Mouse (Mus musculus): ENCODE results near the gene Sltm.
"Not testable (repeated sequence)": the region's sequence is repeated elsewhere in the genome, so short reads cannot be mapped to it uniquely, and the experiment has no call there.

Gene Sltm

DNA sequence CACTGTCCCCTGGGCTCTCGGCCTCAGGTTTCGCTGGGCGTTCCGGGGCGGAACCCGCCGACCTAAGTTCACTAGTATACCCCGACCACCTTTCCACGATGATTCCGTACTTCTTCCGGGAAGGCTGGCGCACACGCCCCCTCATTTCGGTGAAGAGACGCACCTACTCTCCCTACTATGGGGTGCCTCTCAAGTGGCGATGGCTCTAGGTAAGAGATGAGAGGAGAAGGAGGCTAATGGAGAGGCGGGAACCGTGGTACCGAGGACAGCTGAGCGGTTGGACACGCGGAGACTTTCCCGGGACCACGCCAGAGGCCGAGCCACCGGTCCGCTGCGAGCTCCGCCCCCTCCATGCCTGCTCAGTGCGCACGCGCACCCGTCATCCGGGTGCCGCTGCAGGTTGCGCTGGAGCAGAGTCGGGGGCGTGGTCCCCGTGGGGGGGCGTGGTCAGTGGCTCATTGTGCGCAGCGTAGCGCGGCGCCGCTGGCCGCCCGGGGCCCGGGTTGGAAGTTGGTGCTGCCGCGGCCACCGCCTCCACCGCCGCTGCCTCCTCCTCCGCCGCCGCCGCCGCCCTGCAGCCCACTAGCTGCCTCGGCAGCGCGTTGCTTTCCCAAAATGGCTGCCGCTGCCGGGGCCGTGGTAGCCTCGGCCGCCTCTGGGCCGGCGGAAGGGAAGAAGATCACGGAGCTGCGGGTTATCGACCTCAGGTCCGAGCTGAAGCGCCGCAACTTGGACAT is at the start of gene Sltm:
Sltm (plus strand) TSS at position 450 of the 737 bp plus-strand sequence.
- DNase-seq (ENCODE audit: low read depth), result peak; percentile 96

DNA sequence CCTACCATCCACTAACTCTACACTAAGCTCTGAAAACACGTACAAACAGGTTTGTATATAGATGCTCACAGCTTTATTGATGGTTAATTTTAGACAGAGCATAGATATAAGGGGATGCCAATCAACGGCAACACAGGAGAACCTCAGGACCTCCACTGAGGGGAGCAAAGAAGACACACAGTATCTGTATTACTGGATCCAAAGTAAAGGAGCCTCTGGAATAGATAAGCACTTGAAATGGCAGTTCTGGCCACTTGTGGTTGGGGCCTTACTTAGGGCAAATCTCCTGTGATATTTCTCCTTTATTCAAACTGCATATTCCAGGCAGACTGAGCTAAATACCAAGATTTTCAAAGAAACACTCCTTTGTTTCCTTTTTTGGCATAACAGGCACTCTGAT is 49.5 kb upstream of the Sltm start:
- DNase-seq (ENCODE audit: low read depth), result no peak

DNA sequence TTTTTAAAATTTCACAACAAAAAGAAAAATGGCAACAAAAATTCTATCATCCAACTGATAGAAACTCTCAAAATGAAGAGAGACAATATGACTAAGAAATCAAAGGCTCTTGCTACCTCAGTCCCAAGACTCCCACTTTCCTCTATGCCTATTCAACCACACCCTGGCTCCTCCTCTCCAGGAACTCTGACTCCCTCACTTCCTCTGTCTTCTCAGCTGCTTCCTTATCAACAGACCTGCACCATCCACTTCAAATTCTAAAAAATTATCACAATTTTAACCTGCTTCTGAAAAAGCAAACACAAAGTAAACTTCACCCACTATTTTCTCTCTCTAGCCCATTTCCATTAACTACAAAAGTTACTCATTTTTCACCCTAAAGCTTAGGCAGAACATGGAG is 45.6 kb upstream of the Sltm start:
- DNase-seq (ENCODE audit: low read depth), result peak; percentile 53

DNA sequence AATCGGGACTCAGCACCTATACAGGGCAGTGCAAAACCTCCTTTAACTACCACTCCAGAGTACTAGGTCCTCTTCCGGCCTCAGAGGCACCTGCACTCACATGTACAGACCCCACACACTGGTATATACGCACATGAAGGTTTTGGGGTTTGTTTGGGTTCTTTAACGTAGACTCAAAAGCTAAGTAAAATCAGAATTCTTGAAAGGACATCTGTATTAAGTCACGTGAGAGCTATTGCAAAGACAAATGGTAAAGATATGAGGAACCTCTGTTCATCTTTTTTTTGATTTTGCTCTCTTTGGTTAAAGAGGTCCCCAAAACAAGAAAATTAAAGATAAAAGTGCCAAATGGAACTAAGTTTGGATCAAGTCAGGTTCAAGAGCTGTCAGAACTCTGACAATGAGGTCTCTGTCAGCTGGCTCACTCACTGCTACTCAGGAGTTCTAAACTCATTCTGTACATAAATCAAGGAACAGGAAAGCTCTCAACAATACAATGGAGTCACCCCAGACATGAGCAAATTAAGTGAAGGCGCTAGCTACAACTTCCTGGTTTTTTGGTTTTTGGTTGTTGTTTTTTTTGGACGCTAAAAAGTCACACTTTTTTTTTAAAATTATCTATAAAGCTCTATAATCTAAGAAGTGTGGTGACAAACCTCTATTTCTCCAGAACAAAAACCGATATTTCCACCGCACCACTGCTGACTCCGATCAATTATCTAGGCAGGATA is 40.1 kb upstream of the Sltm start:
- DNase-seq (ENCODE audit: low read depth), result peak; percentile 47

DNA sequence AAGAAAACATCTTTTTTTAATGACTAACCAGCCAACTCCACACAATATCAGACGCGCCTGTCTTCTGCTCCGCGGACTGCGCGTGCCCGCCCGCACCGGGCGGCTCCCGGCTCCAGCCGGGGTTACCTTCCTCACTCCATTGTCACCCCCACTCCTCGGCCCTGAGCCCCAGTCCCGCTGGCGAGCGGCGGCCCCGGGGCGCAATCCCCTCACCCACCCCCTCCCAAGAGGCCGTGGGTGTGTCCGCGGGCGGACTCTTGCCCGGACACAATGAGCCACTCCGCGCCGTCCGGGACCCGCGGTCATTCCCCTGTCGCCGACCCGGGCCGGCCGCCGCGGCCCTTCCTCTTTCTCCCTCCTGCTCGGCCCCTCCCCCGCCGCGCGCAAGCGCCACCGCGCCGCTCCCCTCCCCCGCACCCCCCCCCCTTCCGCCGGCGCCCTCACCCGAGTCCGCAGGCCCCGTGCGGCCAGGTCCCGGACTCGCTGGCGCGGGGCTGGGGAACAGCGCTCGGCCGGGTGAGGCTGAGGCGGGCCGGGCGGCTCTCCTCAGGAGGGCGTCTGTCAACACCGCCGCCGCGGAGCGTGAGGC is 39.4 kb upstream of the Sltm start:
- peak; percentile 60 for DNase-seq (ENCODE audit: low read depth)

DNA sequence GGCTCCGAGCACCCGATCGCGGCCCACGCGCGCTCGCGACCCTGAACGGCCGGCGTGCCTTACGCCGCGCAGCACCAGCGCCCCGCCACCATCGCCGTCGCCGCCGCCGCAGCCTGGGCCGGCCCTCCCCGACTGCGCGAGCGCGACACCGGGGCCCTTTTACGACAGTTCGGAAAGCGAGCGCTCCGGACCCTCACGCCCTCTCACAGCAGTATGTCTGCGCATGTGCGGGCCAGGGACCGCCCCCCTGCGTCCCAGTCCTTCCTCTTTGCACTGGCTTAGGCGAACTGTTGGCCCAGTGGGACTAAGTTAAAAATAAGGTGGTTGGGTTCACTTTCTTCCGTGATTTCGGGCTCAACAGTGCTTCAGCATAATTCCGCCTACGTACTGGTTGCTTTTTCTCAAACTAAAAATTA is 38.9 kb upstream of the Sltm start, which contains the start of gene Rnf111:
Rnf111 (minus strand) TSS at position 100 of the 416 bp plus-strand sequence.
- peak; percentile 96 for DNase-seq (ENCODE audit: low read depth)

DNA sequence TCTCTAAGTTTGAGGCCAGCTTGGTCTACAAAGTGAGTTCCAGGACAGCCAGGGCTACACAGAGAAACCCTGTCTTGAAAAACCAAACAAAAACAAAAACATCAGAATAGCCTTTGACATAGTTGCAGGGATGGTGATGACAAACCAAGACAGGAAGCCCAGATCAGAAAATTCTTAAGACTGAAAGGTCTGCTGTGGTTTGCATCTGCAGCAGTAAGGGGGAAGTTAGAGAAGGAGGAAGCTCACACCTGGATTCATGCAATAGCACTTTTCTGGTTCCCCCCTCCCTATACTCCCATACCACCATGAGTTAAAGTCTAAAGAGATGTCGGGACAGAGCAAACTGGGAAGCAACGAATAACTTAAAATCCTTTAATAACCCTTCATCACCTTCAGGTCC is 36.4 kb upstream of the Sltm start:
- DNase-seq (ENCODE audit: low read depth), result no peak

DNA sequence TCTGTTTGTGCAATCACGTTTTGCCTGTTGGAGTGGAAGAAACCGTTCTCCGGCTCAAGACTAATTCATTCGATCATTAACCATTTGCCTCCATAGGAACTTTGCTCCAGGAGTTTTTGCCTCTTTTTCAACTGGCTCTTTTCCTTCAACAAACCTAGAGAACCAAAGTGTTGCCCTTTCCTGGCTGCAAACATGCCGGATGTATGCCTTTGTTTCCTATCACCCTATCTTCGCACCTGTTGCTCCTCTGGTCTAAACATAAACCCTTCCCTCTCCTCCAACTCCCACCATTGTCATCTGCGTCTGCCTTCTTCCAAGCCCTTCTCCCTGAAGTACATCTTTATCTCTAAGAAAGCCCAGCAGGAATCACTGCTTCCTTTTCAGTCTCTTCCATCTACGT is 35.8 kb upstream of the Sltm start:
- DNase-seq (ENCODE audit: low read depth), result no peak

DNA sequence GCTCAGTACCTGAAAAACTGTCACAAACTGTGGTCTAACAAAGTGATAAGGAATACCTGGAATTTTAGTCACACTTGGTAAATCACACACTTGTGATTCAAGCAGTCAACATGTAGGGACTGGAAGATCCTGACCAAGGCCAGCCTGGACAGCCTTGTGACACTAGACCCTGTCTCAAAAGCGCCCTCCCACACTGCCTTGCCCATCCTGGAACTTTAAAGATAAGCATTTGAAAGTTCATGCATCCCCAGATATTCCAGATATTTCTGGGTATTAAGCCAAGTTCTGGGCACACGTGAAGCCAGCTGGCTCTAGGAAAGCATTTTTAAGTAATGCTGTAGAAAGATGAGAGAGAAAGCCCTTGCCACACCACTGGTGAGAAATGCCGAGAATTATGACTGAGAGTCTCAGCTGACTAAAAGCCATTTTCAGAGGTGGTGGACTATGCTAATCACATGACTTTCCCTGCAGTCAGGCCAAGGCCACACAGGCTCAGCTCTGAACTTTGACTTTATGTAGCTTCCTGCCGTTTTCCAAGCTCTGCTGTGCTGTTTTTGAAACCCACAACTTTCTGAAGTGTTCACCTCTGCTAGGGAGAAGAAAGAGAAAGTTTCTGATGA is 32.5 kb upstream of the Sltm start:
- no peak for DNase-seq (ENCODE audit: low read depth)

DNA sequence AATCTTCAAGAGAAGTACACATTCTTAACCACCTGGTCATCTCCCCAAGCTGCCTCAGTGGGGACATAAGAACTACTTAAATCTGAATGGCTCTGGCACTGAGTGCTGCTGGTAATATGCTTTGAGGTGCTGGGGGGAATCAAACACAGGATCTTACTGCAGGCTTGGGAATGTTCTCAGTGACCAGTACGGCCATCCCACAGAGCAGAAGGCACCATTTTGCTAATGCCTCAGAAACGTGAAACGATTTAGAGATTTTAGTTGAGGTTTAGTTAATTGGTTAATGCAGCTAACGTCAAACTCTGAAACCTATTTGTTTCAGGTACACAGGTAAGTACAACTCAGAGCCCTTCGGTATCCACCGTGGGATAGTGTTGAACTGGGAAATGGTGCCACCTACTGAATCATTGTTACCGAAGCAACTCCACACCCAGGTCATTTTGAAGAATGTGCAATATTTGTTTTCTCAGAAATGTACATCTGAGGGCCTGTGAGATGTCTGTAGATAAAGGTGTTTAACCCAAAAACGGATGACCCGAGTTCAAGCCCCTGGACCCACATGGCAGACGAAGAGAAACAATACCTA is 31.5 kb upstream of the Sltm start:
- no peak for DNase-seq (ENCODE audit: low read depth)

DNA sequence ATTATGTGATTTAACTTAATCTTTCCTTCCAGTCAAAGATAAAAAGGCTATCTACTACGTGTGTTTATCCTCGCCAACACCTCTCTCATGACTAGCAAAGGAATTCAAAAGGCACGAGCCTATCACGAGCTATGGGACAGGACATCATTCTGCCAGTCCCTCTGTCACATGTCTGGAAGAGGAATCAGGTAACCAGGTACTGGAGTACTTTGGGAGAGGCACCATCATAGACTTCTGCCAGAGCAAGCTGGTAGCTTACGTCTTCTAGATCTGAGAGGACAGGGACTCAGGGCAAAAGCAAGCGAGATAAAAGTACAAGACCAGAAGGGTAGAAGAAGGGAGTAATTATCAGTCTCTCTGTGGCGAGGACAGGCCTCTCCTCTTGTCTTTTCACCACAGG is 30.9 kb upstream of the Sltm start:
- no peak for DNase-seq (ENCODE audit: low read depth)

DNA sequence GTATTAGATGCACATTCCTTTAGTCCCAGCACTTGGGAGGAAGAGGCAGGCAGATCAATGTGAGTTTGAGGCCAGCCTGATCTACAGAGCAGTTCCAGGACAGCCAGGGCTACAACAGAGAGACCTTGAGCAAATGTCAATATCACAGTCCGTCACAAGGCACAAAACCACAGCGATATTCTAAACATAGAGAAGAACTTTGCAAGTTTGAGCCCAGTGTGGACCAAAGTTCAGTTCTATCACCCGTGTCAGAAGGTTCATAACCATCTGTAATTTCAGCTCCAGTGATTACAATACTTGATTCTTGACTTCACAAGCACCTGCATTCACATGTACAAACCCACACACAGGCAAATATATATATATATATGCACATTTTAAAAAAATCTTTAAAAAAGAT is 21.9 kb upstream of the Sltm start:
- no peak for DNase-seq (ENCODE audit: low read depth)

DNA sequence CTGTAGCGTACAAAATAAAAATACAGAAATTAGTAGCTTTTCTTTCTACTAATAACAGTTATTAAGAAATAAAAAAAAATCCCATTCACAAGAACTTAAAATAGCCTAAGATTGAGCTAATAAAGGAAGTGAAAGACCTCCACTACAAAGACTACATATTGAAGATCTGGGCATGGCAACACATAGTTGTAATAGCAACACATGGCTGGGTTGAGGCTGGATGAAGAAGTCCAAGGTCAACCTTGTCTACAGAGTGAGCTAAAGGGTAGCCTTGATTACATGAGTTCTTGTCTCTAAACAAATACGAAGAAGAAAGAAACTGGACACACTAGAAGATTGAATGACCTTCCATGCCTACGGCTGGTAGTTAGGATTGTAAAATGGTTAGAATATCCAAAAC is 18.7 kb upstream of the Sltm start:
- no peak for DNase-seq (ENCODE audit: low read depth)

DNA sequence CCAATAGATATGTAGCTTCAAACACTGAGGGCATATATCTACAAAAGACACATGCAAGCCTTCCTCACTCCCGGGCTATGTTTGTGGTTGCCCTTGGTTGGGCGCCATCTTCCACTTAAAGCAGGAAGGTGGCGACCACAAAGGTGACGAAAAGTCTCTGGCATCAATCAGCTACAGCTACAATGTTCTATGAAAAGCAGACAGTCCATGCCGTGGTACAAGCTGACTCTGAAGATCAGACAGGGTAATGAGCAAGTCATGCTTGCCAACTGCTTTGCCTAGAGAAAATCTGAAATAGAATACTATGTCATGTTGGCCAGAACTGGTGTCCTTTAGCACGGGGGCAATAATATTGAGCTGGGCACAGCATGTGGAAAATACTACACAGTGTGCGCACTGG is 18.2 kb upstream of the Sltm start:
- DNase-seq (ENCODE audit: low read depth), result peak; percentile 53

DNA sequence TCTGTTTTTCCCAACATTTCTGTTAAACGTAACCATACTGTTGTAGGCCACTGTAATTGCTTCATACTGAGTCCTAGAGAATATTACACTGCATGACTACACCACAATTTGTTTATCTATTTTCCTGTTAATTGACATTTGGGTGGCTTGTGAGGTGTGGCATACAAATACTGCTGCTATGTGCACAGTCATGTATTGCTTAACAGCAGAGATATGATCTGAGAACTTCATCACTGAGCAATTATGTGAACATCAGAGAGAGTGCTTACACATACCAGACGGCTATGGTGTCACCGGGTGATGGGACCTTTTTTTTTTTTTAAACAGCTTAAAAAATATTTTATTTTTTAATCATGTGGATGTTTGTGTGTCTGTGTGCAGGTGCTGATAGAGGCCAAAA is 9.2 kb upstream of the Sltm start:
- peak; percentile 88 for DNase-seq (ENCODE audit: low read depth)

DNA sequence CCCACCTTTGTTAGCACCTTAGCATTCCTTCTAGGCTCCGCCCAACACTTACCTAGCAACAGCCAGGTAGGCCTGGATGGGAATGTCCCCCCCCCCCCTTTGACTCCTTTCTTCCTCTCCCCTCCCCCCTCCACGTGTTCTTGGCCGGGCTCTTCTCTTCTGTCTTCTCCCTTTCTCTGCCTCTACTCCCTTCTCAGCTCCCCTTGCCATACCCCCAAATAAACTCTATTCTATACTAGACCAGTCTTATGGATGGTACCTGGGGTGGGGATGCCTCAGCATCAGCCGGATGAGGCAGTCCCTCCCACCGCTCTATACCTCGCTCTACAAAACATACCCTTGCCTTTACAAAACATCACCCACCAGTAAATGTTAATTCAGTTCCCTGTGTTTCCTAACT is 970 bp upstream of the Sltm start:
- no peak for DNase-seq (ENCODE audit: low read depth)

DNA sequence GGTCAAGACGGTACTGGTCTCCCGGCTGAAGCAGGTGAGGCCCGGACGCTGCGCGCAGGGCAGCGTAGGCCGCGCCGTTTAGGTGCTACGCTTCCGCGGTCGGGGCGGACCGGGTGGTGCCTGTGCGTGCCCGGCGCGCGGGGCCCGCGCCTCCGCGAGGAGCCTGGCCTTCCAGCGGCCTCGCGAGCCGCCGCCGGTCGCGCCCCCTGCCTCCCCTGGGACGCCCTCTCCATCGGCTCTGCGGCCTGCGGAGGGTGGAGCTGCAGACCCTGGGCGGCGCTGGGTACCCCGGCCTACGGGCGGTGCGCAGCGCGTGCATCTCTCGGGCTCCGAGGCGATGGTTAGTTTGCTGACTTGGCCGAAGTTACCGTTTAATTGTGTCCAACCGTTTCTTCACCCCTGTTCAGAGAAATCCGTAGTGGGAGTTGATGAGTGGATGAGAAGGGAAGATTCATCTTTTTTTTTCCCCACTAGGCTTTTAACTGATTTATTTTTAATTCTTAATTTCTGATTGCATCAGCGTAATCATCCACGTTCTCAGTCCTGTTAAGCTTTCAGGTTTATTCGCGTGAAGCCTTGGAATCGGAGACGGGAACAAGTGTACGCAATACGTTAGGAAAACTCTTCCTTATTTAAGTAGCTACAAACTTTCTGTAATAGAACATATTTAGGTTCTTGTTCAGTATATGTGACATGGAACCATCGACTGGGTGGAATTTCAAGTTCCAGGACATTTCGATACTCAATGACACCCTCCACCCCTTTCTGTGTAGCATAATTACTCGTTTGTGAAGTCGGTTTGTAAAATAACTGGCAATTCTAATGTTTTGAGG is 710 bp downstream of the Sltm start:
- DNase-seq (ENCODE audit: low read depth), result peak; percentile 46

DNA sequence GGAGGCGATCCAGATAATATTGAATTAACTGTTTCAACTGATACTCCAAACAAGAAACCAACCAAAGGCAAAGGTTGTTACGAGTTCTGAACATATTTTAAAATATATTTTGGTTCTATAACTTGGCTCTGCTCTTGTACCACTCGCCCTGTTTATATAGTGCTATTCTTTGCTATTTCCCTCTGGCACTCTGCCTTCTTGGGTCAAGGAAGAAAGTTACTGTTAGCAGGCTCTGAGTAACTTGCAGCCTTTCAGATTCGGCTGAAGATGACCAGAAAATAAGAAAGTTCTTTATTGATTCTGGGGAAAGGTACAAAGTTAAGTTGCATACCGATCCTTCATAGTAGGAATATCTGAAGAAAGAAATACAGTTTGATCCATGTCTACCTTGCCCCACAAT is 1.4 kb downstream of the Sltm start:
- DNase-seq (ENCODE audit: low read depth), result no peak

DNA sequence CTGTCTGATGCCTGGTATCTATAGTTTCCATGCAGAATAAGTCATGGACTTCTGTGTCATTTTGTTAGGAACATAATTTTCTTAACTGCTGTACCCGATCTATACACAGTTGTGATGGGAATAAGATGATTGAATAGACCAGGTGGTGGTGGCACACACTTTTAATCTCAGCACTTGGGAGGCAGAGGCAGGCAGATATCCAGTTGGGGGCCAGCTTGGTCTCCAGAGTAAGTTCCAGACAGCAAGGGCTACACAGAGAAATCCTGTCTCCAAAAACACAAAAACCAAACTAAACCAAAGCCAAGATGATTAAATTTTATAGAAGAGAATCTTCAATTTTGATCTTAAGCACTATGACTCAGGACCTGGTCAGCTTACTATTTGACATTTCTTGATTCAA is 2.3 kb downstream of the Sltm start:
- DNase-seq (ENCODE audit: low read depth), result no peak

DNA sequence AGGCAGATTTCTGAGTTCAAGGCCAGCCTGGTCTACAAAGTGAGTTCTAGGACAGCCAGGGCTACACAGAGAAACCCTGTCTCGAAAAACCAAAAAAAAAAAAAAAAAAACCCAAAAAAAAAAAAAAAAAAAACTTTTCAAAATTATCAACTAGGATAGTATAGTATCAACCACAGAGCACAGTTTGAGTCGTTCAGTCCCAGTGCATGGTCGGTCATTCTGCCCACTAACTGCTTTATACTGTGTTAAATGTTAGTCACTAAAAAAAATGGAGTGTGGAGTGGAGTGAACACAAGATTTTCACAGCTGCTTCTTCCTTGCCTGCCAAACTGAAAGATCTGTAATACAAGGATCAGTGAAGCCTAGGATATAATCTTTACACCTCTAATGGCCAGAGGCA is 4.0 kb downstream of the Sltm start:
- DNase-seq (ENCODE audit: low read depth), result not testable (repeated sequence)

DNA sequence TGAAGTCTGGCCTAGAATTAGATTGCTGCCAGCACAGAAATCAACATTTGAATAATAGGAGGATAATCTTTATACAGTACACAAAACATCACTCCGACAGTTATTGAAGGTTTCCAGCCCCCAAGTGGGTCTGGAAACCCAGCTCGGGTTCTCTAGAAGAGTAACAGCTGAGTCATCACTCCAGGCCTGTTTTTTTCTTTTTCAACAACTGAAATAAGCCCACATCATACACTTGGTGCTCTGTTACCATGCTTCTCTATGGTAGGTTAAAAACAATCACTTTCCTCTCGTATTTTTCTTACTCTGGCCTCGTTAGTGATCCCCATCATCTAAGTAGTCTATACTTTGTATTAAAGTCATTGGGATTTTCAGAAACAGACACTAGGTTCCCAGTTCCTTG is 5.8 kb downstream of the Sltm start:
- DNase-seq (ENCODE audit: low read depth), result no peak

DNA sequence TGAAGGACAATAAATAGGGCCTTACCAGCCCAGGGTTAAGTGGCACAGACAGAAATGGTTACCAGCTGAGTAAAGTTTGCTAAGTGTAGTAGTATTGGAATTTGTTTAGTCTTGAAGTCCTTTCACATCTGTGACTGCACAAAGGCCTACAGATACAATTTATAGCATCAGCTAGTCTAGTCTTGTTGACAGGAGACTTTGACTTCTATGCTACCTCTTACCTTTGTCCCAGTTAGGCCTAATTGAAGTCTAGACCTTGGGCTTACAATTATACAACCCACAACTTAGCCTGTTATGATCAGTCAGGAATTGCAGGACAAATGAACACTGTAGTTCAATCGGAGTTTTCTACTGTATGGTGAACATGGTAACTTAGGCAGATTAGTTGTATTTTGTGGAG is 9.0 kb downstream of the Sltm start:
- DNase-seq (ENCODE audit: low read depth), result no peak
